Mouse (Mus musculus) bone marrow, adult 2 months (tissue): ENCODE results near the gene Megf11.

Source experiments
- CTCF ChIP-seq: fragments of 200-500 bp; IDR thresholded peaks from 2 replicates; pipeline ENCODE4 v1.5.1; 2011; ENCODE audit warnings: low read length, control low read depth; ENCODE audit not compliant: control insufficient read depth, insufficient read depth
- POLR2A ChIP-seq: fragments of 200-500 bp; IDR thresholded peaks from 2 replicates; pipeline ENCODE4 v1.6.1; 2011; ENCODE audit warnings: low read depth, mild to moderate bottlenecking, control low read depth, low read length, borderline replicate concordance; ENCODE audit not compliant: control insufficient read depth

GRCm38 (mm10) chr9:64619440-64619839 lies 234.0 kb downstream of the Megf11 start:
- TF ChIP-seq CTCF (no peak), POLR2A (no peak)
